Mouse (Mus musculus): Measurements from ENCODE around the gene Scarf1. TPM values are rescaled to one million over a fixed set of nuclear protein-coding genes. Genes with fewer than 3 reads are reported as not detected.

Gene Scarf1
- total and polyA plus RNA-seq, 3 experiments: 0.24 to 0.90 (median 0.76) TPM

DNA sequence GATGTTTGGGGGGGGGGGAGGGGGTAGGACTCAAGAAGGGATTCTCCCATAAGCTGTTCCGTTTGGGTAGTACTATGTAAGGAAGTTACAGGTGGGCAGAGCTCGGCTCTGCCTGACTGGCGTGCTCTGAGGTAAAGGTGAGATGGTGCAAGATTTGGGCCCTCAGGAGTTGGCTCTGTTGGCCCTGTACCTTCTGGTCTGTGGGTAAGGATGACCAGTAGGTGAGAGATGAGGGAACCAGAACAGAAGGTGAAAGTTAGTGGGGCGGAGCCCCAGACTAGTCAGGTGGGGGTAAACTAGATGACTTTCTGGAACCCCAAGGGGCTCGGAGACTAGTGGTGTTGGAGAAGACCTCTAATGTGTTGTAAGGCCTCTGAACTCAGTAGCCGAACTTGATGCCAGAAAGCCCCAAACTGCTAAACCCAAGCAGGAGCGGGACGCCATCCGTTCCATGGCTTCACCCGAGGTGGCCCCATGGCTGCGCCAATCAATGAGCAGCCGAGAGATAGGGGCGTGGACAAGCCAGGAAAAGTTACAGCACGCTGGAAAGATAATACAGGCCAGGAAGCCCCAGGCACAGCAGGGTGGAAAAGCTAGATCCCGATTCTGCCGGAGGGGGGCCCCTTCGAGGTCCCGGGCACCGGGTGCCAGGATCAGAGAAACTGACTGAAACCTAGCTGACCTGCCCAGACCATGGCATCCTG, 45.7 kb upstream of the Scarf1 start:
- Histone ChIP-seq H3K79me2 (replicated peaks; ENCODE audit: control insufficient read depth, extremely low read depth, insufficient read depth, poor library complexity, severe bottlenecking) (peaks cover 1% of the 10 kb centered on the region; the same call in 1 of the 2 replicates), H3K4me3 (replicated peaks in 1 of 3; ENCODE audit: low read depth in 2 of 3, low read length in 2 of 3, poor library complexity in 1 of 3) (no peak overlapping the region), H3K27me3 (replicated peaks) (no peaks in the 10 kb centered on the region), H3K9me3 (replicated peaks; ENCODE audit: low read length) (peaks cover 12% of the 10 kb centered on the region), H3K4me1 (ENCODE audit: control insufficient read depth in 1 of 2, insufficient read depth in 2 of 2) (peaks cover 14 to 51% of the 10 kb centered on the region in 2 experiments), H3K27ac (ENCODE audit: insufficient read depth, low read depth) (no peak overlapping the region), H3K9ac (ENCODE audit: insufficient read depth, low read depth) (no peak overlapping the region), H3K36me3 (replicated peaks in 1 of 2; ENCODE audit: control insufficient read depth in 1 of 2, insufficient read depth in 1 of 2, low read length in 1 of 2) (peaks cover 20 to 30% of the 10 kb centered on the region in 2 experiments), H3K4me2 (ENCODE audit: insufficient read depth, low read depth, poor library complexity, severe bottlenecking) (no peak overlapping the region)
- dilution Hi-C loops (cut with MboI; ENCODE audit: extremely low pct_ligation_motif_present, extremely low pct_unique_long_range_greater_than_20kb, low sequenced_read_pairs): no loop called here
- TF ChIP-seq RCOR1 (conservative IDR thresholded peaks at IDR 0.05; ENCODE audit: low read depth, low read length) (no peak), MEF2A (IDR thresholded peaks at IDR 0.05; ENCODE audit: borderline replicate concordance, low read depth, low read length) (no peak), CHD1 (IDR thresholded peaks at IDR 0.05; ENCODE audit: low read depth, low read length) (no peak), ZNF384 (IDR thresholded peaks at IDR 0.05; ENCODE audit: low read depth, low read length) (no peak), E2F4 (IDR thresholded peaks at IDR 0.05; ENCODE audit: insufficient replicate concordance, low read depth, low read length) (no peak), MYC (IDR thresholded peaks at IDR 0.05; ENCODE audit: low read depth, low read length) (no peak), CHD2 (IDR thresholded peaks at IDR 0.05; ENCODE audit: low read length) (no peak), ZMIZ1 (IDR thresholded peaks at IDR 0.05; ENCODE audit: low read depth, low read length) (no peak)
- in situ Hi-C loops (cut with MboI; ENCODE audit: low pct_ligation_motif_present, low pct_unique_long_range_greater_than_20kb, low sequenced_read_pairs): no loop called here
- DNase-seq (ENCODE audit: extremely low read depth): no peak

DNA sequence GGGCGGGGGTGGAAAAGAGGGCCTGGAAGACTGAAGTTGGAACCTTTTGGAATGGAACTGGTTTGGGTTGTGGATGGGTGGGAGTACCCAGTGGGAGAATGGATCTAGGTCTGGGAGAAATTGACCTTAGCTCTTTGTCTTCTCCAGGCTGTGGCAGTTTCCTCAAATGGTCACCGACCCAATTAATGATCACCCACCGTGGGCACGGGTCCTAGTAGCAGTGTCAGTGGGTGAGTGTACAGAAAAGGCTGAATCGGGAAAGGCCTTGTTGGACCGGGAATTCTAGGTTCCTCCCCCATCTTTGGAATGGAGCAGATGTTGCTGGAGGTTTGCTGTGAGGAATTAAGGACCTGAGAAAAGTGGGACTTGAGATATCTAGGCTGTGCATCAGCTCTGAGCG, 44.9 kb upstream of the Scarf1 start:
- TF ChIP-seq ZNF384 (IDR thresholded peaks at IDR 0.05; ENCODE audit: low read depth, low read length) (no peak), PAX5 (IDR thresholded peaks at IDR 0.05; ENCODE audit: low read length) (no peak), RAD21 (IDR thresholded peaks at IDR 0.05; ENCODE audit: low read depth, low read length) (no peak), E2F4 (IDR thresholded peaks at IDR 0.05; ENCODE audit: insufficient replicate concordance, low read depth, low read length) (no peak), MAFK (IDR thresholded peaks at IDR 0.05; ENCODE audit: insufficient replicate concordance, low read length) (no peak), SMC3 (IDR thresholded peaks at IDR 0.05; ENCODE audit: low read depth, low read length) (no peak), NELFE (IDR thresholded peaks at IDR 0.05; ENCODE audit: low read depth, low read length) (no peak), ELF1 (IDR thresholded peaks at IDR 0.05; ENCODE audit: low read depth, low read length) (no peak), CTCF (conservative IDR thresholded peaks at IDR 0.05 in 1 of 2, IDR thresholded peaks at IDR 0.05 in 1 of 2; ENCODE audit: low read depth in 2 of 2, low read length in 2 of 2) (no peak), TCF12 (IDR thresholded peaks at IDR 0.05; ENCODE audit: low read depth, low read length) (no peak), POLR2AphosphoS2 (IDR thresholded peaks at IDR 0.05; ENCODE audit: low read depth, low read length) (no peak), JUN (IDR thresholded peaks at IDR 0.05; ENCODE audit: insufficient read depth, low read depth, low read length) (no peak), USF2 (conservative IDR thresholded peaks at IDR 0.05; ENCODE audit: low read depth, low read length) (no peak), BHLHE40 (IDR thresholded peaks at IDR 0.05; ENCODE audit: low read depth, low read length) (no peak)
- peaks cover 11 to 45% of the 10 kb centered on the region in 2 experiments for H3K4me1 ChIP-seq (ENCODE audit: control insufficient read depth in 1 of 2, insufficient read depth in 2 of 2)
- no peak overlapping the region for H3K4me3 ChIP-seq (replicated peaks in 1 of 3; ENCODE audit: low read depth in 2 of 3, low read length in 2 of 3, poor library complexity in 1 of 3)
- no peaks in the 10 kb centered on the region for H3K27me3 ChIP-seq (replicated peaks)
- no peak overlapping the region for H3K27ac ChIP-seq (ENCODE audit: insufficient read depth, low read depth)
- dilution Hi-C loops (cut with MboI; ENCODE audit: extremely low pct_ligation_motif_present, extremely low pct_unique_long_range_greater_than_20kb, low sequenced_read_pairs) (no loop called here), in situ Hi-C loops (cut with MboI; ENCODE audit: low pct_ligation_motif_present, low pct_unique_long_range_greater_than_20kb, low sequenced_read_pairs) (no loop called here)
- no peak overlapping the region for H3K4me2 ChIP-seq (ENCODE audit: insufficient read depth, low read depth, poor library complexity, severe bottlenecking)
- H3K79me2 ChIP-seq (replicated peaks; ENCODE audit: control insufficient read depth, extremely low read depth, insufficient read depth, poor library complexity, severe bottlenecking): no peaks in the 10 kb centered on the region; the same call in 1 of the 2 replicates
- H3K36me3 ChIP-seq (replicated peaks in 1 of 2; ENCODE audit: control insufficient read depth in 1 of 2, insufficient read depth in 1 of 2, low read length in 1 of 2): peaks cover 20 to 29% of the 10 kb centered on the region in 2 experiments
- DNase-seq (ENCODE audit: extremely low read depth): no peak
- no peak overlapping the region for H3K9ac ChIP-seq (ENCODE audit: insufficient read depth, low read depth)
- H3K9me3 ChIP-seq (replicated peaks; ENCODE audit: low read length): peaks cover 12% of the 10 kb centered on the region

All from CH12.LX (cell line).